Mouse (Mus musculus) ES-E14 (cell line): ENCODE data around the gene Ankrd49.

Source experiments
- CHD2 ChIP-seq: IDR thresholded peaks from 2 replicates; pipeline ENCODE4 v1.6.1; 2014; ENCODE audit warnings: mild to moderate bottlenecking, low read depth, low read length, inconsistent platforms
- ZC3H11A ChIP-seq: IDR thresholded peaks from 2 replicates; pipeline ENCODE4 v1.6.1; 2012; ENCODE audit warnings: low read depth, mild to moderate bottlenecking, inconsistent platforms, low read length, borderline replicate concordance
- ZNF384 ChIP-seq: IDR thresholded peaks from 2 replicates; pipeline ENCODE4 v1.6.1; 2012; ENCODE audit warnings: low read depth, low read length, inconsistent platforms

- TF ChIP-seq CHD2, result peak; percentile 99
- no peak for TF ChIP-seq ZNF384
- TF ChIP-seq ZC3H11A, result no peak
Measured at GRCm38 (mm10) chr9:14784039-14785002, at the start of gene Ankrd49, which contains the start of gene Mre11a.
